ENCODE assay signal across 9 mouse cellular contexts in genomic region chr7:73546561-73547510, GRCm38 (mm10). TPM values are rescaled to one million over a fixed set of nuclear protein-coding genes. Genes with fewer than 3 reads are reported as not detected.
DNase-seq lines count a peak whose midpoint lies in the region; ATAC-seq lines count a peak whose summit lies in the region.
"Had no signal": no experiment of that assay in that cellular context is flagged by ENCODE, and none has a peak within 500 bp of the region (broad histone marks: within the 10 kb centered on the region; RNA-seq: fewer than 3 reads in every experiment).

No protein-coding gene starts in this region.

- peak overlapping the region; percentile 7; the same call in 1 of the 2 replicates for H3K4me3 ChIP-seq in limb, embryonic 13.5 days

- 83% methylated on average over 10 of the region's 10 CpGs for WGBS in limb, embryonic 13.5 days

- no peaks in the 10 kb centered on the region for H3K27me3 ChIP-seq in limb, embryonic 13.5 days

- no peak for ATAC-seq in limb, embryonic 13.5 days (ENCODE audit: low FRiP score, low read depth)

- peaks cover 27% of the 10 kb centered on the region for H3K4me1 ChIP-seq in limb, embryonic 13.5 days

- H3K9me3 ChIP-seq in limb, embryonic 13.5 days, result no peaks in the 10 kb centered on the region

- H3K9ac ChIP-seq in limb, embryonic 13.5 days, result no peak overlapping the region

- peak overlapping the region; percentile 24; the same call in 1 of the 2 replicates for H3K4me2 ChIP-seq in limb, embryonic 13.5 days (replicated peaks)

- intact Hi-C loops in heart, postnatal 14 days (cut with DNase I), result no loop called here

- H3K36me3 ChIP-seq in limb, embryonic 13.5 days, result peaks cover 40% of the 10 kb centered on the region

- peak; percentile 86 for DNase-seq in heart, adult 11 months
- no peak for DNase-seq in heart, postnatal 14 days
- peak; percentile 1 for DNase-seq in thymus, postnatal 25 days
- no peak for DNase-seq in thymus, postnatal 36 days
- peak; percentile 1 for DNase-seq in yolk sac, embryonic 10.5 days (ENCODE audit: low spot score)
- DNase-seq in right cerebral cortex, postnatal 4 days, result no peak
- no peak for DNase-seq in left cerebral cortex, adult 8-10 months (ENCODE audit: low spot score in 2 of 2)
- DNase-seq: layer of hippocampus, postnatal 36 days had no signal

- no peak overlapping the region for H3K27ac ChIP-seq in limb, embryonic 13.5 days

RNA-seq across cellular contexts. Expression of gene Chd2, which starts 5.2 kb away (rescaled TPM):
- total RNA-seq in heart, postnatal 14 days (2021), result 10 to 100 TPM; 46.4 to 56.0 TPM
- 62.5 and 66.3 TPM in 2 replicates for polyA plus RNA-seq in limb, embryonic 13.5 days (2015; fragmentation: Nextera tagmentation; extraction: Ambion mirVana)
- total RNA-seq in left cerebral cortex, adult 8-10 months (2022), result 10 to 100 TPM; 45.2 to 57.4 (median 48.6) TPM

Comparison
In these comparisons a context has a peak if more than half of its experiments do, and no peak if none do; other contexts are left out.
1. DNase-seq: peak in heart, adult 11 months (single experiment), thymus, postnatal 25 days (single experiment) and yolk sac, embryonic 10.5 days (single experiment); none in heart, postnatal 14 days (0 of 2), thymus, postnatal 36 days (0 of 2), right cerebral cortex, postnatal 4 days (single experiment) and left cerebral cortex, adult 8-10 months (0 of 2).